Mouse (Mus musculus) adrenal gland, adult 10 weeks (tissue): ENCODE results near the gene Tor1a. TPM values are rescaled to one million over a fixed set of nuclear protein-coding genes. Genes with fewer than 3 reads are reported as not detected.

Experiments used
- polyA plus RNA-seq: library from polyadenylated mRNA; stranded (reverse); fragments of 350-450 nt; fragmentation: Illumina TruSeq; extraction: RNeasy Lipid Tissue Mini Kit (QIAGEN cat#74804); gene quantifications from one replicate; pipeline ENCODE4 v1.2.3, GENCODE M21; 2014; ENCODE audit warnings: low read depth, low replicate concordance

Gene Tor1a
- polyA plus RNA-seq: 5.8 TPM

DNA sequence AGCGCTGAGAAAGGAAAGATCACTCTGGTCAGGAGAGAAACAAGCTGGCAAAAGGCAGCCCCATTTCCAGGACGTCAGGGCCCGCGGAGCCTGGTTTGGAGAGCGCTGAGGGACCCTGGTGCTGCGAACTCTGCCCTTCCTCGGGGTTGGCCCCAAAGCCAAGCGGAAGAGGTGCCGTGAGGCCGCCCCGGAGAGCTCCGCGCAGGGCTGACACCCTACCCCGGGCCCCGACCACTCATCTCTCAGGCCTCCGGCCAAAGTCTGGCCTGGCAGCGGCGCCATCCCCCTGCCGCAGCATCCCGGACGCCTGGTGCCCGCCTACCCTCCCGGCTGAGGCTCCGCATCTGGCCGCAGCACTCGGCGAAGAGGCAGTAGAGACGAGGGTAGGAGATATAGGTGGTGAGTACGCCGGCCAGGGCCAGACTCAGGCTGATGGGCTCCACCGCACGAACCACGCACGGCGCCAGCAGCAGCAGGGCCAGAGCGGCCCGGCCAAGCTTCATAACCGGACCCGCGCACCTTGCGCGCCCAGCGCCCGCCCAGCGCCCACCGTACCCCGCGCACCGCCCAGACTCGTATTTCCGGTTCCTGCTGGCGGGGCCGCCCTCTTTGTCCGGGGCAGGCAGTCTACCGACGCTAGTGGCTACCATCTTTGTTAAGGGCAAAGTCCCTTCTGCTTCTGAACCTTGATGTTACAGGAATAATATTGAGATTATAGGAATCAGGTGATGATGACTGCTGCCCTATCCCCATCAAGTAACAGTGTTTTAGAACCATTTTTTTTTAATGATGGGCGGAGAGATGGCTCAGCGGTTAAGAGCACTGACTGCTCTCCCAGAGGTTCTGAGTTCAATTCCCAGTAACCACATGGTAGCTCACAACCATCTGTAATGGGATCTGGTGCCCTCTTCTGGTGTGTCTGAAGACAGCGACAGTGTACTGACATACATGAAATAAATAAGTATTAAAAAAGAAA is at the start of gene Tor1a:
Gene Tor1a (minus strand): TSS at position 582 of the 976 bp plus-strand sequence.

DNA sequence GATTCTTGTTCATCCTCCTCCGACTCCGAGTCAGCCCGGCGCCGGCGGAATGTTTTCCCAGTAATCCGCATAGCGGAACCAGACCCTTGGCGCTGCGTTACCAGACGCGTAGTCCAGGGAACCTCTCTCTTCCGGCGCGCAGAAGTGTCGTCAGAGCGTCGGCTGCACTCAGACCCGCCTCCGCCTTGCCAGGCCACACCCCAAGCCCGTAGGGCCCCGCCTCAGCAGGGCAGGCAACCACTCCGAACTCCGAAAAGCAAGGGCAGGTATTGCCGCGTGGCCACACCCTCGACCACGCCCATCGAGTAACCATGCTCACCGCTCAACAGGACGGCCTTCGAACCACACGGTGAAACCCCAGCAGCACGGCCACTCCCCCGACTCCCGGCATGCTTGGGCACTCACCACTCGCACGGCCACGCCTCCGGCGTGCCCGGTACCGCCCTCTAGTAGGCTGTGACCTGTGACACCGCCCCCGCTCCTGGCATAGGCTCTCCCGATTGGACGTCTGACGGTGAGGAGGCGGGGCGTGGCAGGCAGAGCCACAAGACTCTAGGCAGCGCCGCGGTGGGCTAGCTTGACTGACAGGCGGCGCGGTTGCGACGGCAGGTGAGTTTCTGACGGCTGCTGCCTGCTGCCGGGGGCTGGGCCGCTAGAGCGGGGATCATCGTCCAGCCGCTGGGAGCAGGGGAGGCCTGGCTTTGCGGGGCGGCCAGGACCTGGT is 14.2 kb upstream of the Tor1a start, which contains the start of the genes BC005624 and Usp20:
Gene BC005624 (minus strand): TSS at position 412 of the 724 bp plus-strand sequence.
Gene Usp20 (plus strand): TSS at position 490 of the 724 bp plus-strand sequence.

DNA sequence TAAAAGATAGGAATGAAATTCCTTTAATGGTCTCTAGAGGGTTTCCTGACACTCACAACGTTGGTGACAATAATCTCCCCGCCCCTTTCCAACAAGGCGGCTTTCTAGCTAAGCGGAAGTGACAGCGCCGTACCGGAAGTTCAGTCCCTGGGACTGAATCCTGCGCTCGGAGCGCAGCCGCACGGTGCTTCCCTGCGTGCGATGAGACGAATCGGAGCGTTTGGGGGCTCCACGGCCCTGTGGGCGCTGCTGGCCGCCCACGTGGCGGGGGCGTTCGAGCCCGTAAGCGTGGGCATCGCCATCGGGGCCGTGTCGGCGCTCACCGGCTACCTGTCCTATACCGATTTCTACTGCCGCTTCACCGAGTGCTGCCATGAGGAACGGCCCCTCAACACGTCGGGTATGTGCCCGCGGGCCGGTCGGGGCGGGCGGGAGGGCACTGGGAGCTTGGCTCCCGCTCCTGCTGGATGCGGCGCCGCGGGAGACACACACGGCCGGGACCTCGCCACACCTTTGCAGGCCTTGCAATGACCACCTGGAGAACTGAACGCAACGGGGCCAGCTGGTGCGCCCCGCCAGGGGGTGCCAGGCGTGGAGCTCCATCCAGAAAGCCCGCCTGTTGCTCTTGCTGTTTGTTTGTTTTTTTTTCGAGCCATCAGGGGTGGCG is 14.8 kb downstream of the Tor1a start, which contains the start of gene Tor1b:
Gene Tor1b (plus strand): TSS at position 136 of the 667 bp plus-strand sequence.

DNA sequence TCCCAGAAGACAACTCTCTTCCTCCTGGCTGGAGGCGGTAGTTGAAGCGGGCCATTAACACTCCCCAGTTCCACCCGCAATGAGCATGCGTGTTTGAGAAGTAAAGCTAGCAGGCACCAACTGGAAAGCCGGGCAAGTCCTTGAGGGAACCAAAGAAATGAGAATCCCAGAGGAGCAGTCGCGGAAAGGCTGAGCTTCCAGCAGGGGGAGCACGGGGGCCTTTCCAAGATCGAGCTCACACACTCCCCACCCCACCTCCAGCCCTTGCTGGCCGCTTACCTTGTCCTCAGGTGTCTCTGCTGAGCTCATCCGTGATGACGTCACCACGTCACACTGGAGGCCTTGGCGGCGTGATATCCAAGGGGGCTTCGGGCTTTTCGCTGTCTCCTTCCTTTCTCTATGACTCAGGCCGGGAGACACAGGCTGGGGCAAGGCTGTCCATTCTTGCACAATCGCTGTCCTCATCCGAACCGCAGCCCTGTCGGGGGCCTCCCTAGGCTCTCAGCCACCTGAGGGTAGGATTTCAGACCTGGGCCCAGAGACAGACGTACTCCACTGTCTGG is 38.2 kb downstream of the Tor1a start, which contains the start of gene Ptges:
Gene Ptges (minus strand): TSS at position 381 of the 563 bp plus-strand sequence.

Other genes with a start within 250 kb of the Tor1a start
- not detected for gene 1700001O22Rik, start 164.3 kb downstream of the Tor1a start, polyA plus RNA-seq
- gene Ntmt1, start 160.1 kb downstream of the Tor1a start, polyA plus RNA-seq: not detected
- 0.29 TPM for gene Asb6, start 137.6 kb downstream of the Tor1a start, polyA plus RNA-seq
- not detected for gene Prrx2, start 133.0 kb downstream of the Tor1a start, polyA plus RNA-seq
- 6.1 TPM for gene Ptges, start 38.1 kb downstream of the Tor1a start, polyA plus RNA-seq
- gene Tor1b, start 15.0 kb downstream of the Tor1a start, polyA plus RNA-seq: 32.7 TPM
- 19.6 TPM for gene BC005624, start 14.3 kb upstream of the Tor1a start, polyA plus RNA-seq
- 0.76 TPM for gene Usp20, start 14.3 kb upstream of the Tor1a start, polyA plus RNA-seq
- gene Fnbp1, start 174.1 kb upstream of the Tor1a start, polyA plus RNA-seq: 45.0 TPM
- 49.4 TPM for gene Gpr107, start 184.4 kb upstream of the Tor1a start, polyA plus RNA-seq